Mouse (Mus musculus) lung, postnatal 25 days (tissue): ENCODE results near the gene Pgp.

Experiments used
- DNase-seq: peaks from one replicate; pipeline ENCODE4 v3.0.0; 2022; ENCODE audit warnings: low spot score

Pgp gene

DNA sequence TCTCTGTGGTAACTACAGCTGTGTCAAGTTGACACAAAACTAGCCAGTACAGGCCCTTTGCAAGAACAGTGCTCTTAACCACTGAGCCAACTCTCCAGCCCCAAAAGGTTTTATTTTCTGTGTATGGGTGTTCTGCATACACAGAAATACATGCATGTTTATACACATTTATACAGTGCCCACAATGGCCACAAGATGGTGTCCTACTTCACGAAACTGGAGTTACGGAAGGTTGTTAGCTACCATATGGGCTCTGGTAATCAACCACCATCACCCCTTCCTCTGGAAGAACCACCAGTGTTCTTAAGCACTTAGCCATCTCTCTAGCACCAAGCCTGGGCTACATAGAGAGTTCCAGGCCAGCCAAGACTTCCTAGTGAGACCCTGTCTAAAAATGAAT is 8.6 kb upstream of the Pgp start:
- DNase-seq: no peak

GRCm38 (mm10) chr17:24462932-24463331 is 7.3 kb upstream of the Pgp start:
- DNase-seq: no peak

- no peak for DNase-seq
Observed at GRCm38 (mm10) chr17:24463374-24464133, 6.6 kb upstream of the Pgp start.

- DNase-seq: no peak
Observed at GRCm38 (mm10) chr17:24468636-24469246, 1.5 kb upstream of the Pgp start.

GRCm38 (mm10) chr17:24469336-24469909 is 769 bp upstream of the Pgp start:
- no peak for DNase-seq

DNA sequence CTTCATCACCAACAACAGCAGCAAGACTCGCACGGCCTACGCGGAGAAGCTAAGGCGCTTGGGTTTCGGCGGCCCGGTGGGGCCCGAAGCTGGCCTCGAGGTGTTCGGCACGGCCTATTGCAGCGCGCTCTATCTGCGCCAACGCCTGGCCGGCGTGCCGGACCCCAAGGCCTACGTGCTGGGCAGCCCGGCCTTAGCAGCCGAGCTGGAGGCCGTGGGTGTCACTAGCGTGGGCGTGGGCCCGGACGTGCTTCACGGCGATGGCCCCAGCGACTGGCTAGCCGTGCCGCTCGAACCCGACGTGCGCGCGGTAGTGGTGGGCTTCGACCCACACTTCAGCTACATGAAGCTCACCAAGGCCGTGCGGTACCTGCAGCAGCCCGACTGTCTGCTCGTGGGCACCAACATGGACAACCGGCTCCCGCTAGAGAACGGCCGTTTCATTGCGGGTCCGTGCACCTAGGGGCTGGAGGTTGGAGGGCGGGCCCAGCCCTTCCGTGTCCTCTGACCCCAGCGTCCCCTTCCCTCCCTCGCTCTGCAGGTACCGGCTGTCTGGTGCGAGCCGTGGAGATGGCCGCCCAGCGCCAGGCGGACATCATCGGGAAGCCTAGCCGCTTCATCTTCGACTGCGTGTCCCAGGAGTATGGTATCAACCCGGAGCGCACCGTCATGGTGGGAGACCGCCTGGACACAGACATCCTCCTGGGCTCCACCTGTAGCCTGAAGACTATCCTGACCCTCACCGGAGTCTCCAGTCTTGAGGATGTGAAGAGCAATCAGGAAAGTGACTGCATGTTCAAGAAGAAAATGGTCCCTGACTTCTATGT is 722 bp downstream of the Pgp start:
- DNase-seq: no peak

- peak; percentile 67 for DNase-seq
Observed at GRCm38 (mm10) chr17:24472512-24472911, 2.3 kb downstream of the Pgp start.

DNA sequence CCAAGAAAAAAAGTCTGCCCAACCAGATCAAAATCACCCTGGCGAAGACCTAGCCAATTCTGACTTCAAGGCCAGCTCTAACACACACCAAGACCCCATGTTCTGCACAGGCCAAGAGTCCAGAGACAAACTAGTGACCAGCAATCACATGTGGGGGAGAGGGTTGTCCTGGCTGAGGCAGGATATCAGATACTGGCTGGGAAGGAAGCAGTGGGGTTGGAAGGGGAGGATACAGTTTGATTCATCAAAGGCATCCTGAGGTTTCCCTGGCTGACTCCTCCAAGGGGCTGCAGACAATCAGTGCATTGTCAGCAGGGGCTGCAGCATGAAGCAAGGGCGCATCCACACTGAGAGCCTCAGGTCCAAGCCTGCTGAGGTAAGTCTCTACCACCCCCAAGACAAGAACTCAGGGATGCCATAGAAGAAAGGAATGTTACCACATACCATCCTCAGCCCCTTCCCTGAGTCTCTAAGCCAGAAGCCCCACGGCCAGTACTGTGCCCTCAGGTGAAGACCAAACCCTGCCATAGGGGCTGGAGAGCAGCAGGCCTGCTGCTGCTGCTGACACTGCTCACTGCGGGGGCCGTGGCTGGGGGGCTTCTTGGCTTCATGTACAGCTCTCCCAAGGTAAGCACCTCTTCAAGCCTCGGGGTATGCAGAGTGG is 3.6 kb downstream of the Pgp start, which contains the start of gene Bricd5:
Bricd5 (plus strand) TSS at position 273 of the 664 bp plus-strand sequence.
- no peak for DNase-seq

DNA sequence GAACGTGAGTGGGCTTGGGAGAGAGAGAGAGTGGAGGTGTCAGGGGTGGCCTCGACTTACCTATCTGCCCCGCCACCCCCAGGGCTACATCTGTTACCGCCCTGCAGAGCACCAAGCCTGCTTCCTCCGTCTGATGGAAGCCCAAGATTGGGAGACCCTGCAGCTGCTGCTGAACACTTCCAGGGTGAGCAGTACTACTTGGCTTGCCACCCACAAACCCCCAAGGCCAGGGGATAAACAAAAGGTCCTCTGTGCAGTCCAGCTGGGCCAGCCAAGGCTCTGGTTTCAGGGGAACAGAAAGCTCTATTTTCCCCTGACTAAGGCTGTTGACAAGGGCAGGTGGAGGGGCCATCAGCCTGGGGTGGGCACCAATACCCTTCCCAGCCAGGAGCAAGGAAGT is 4.4 kb downstream of the Pgp start:
- DNase-seq: no peak

DNA sequence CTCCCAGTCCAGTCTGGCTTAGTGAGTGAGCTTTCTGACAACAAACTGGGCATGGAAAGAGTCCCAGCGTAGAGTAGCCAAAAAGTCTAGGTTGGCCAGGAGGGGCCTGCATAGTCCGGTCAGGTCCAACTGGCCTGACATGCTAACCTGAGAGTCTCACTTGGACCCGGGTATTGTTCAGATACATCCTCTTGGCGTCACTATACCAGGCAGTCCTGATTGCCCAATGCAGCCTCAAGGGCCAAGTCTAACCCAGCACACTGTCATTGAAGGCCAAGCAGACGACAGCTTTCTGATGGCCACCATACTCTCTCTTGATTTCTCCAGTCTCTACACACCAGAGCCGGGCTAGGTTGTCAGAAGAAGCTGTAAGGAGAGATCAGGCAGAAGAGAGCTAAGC is 5.4 kb downstream of the Pgp start:
- no peak for DNase-seq

GRCm38 (mm10) chr17:24476022-24476776 is 6.0 kb downstream of the Pgp start:
- DNase-seq: no peak

GRCm38 (mm10) chr17:24477053-24477984 is 7.1 kb downstream of the Pgp start:
- DNase-seq: no peak

GRCm38 (mm10) chr17:24477985-24478600 is 7.9 kb downstream of the Pgp start:
- DNase-seq: no peak

- peak; percentile 97 for DNase-seq
Observed at GRCm38 (mm10) chr17:24478663-24479380, 8.6 kb downstream of the Pgp start, which contains the start of gene Mlst8. TSS of gene Mlst8 (minus strand) at chr17:24479078.

DNA sequence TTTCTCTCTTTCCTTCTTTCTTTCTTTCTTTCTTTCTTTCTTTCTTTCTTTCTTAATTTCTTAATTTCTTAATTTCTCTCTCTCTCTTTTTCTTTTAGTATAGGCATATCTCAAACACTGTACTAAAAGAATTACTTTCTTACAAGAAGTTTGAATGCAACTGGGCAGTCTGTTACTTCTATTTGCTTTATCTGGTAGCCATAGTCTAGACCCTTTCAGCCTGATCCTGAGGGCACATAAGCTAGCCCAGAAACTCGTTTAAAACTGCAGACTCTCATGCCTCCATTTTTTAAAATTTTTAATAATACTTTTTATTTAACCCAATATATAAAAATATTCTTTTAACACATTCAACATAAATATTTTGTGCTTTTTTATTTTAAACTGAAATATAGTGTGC is 9.2 kb downstream of the Pgp start:
- no peak for DNase-seq

DNA sequence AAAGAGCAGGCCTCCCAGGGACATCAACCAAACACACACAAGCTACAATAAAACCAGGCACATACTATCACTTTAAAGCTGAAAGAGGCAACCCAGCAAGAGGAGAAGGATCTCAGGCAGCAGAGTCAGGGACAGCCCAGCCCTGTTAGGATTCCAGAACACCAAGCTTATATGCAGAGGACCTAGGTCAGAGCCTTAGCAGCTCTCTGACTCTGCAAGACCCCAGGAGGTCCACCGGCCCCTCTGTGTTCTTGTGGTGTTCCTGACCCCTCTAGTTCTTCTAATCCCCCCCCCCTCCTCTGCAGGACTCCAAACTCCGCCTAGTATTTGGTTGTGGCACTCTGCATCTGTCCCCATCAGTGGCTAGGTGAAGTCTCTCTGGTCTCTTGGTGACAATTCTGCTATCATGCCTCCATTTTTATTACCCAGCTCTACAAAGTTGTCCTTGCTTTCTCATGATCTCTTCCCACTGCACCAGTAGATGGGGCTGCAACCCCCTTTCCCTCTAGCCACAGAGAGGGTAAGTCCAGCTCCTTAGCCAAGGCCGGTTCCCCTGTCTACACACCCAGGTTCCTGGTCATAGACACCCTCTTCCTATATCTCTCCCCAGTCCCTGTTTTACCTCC is 10.1 kb downstream of the Pgp start:
- no peak for DNase-seq

- no peak for DNase-seq
Observed at GRCm38 (mm10) chr17:24481027-24481815, 11.0 kb downstream of the Pgp start.

- DNase-seq: no peak
Observed at GRCm38 (mm10) chr17:24483495-24483894, 13.3 kb downstream of the Pgp start.
